Mouse (Mus musculus) heart, postnatal 0 days (tissue): ENCODE measurements around the gene Sec24c.

Experiments
- CTCF ChIP-seq: IDR thresholded peaks from 2 replicates; pipeline ENCODE4 v1.5.1; 2016; ENCODE audit warnings: antibody characterized with exemption, control low read depth, low read depth
- EP300 ChIP-seq: IDR thresholded peaks from 2 replicates; pipeline ENCODE4 v1.6.1; 2016; ENCODE audit warnings: antibody characterized with exemption, low read depth

- TF ChIP-seq CTCF (no peak), EP300 (no peak)
Measured at GRCm38 (mm10) chr14:20626971-20627370, 47.1 kb upstream of the Sec24c start.
